Mouse (Mus musculus): ENCODE data around the gene Herc4. TPM values are rescaled to one million over a fixed set of nuclear protein-coding genes. Genes with fewer than 3 reads are reported as not detected.

Gene Herc4
- polyA plus RNA-seq, 1 experiment from 2014 or later = 38.2 TPM

GRCm38 (mm10) chr10:63367386-63367785, 123.8 kb downstream of the Herc4 start:
- H3K9ac ChIP-seq = no peak overlapping the region
- 74% methylated on average over 6 of the region's 6 CpGs for WGBS
- no peaks in the 10 kb centered on the region for H3K4me1 ChIP-seq
- no peak overlapping the region for H3K4me2 ChIP-seq
- no peak for ATAC-seq (ENCODE audit: borderline replicate concordance, extremely low read depth, low FRiP score, low TSS enrichment)
- no peak overlapping the region for H3K27ac ChIP-seq
- H3K27me3 ChIP-seq = no peaks in the 10 kb centered on the region
- H3K4me3 ChIP-seq = no peak overlapping the region
- H3K9me3 ChIP-seq = no peaks in the 10 kb centered on the region
- no peaks in the 10 kb centered on the region for H3K36me3 ChIP-seq

Other genes starting within 250 kb of the Herc4 start
- gene Hnrnph3, start 219.6 kb upstream of the Herc4 start, polyA plus RNA-seq (2015; fragmentation: Nextera tagmentation; extraction: Ambion mirVana) = 111 and 114 TPM in 2 replicates
- 1.1 and 1.5 TPM in 2 replicates for gene Pbld2, start 219.5 kb upstream of the Herc4 start, polyA plus RNA-seq (2015; fragmentation: Nextera tagmentation; extraction: Ambion mirVana)
- gene Pbld1, start 183.6 kb upstream of the Herc4 start, polyA plus RNA-seq (2015; fragmentation: Nextera tagmentation; extraction: Ambion mirVana) = 0.77 and 0.89 TPM in 2 replicates
- not detected in 2 replicates for gene Atoh7, start 144.2 kb upstream of the Herc4 start, polyA plus RNA-seq (2015; fragmentation: Nextera tagmentation; extraction: Ambion mirVana)
- 0.24 and 0.56 TPM in 2 replicates for gene Mypn, start 39.9 kb upstream of the Herc4 start, polyA plus RNA-seq (2015; fragmentation: Nextera tagmentation; extraction: Ambion mirVana)
- 5.3 and 5.9 TPM in 2 replicates for gene Sirt1, start 137.9 kb downstream of the Herc4 start, polyA plus RNA-seq (2015; fragmentation: Nextera tagmentation; extraction: Ambion mirVana)
- 13.3 and 13.6 TPM in 2 replicates for gene Dnajc12, start 138.6 kb downstream of the Herc4 start, polyA plus RNA-seq (2015; fragmentation: Nextera tagmentation; extraction: Ambion mirVana)
- gene Gm7075, start 178.0 kb downstream of the Herc4 start, polyA plus RNA-seq (2015; fragmentation: Nextera tagmentation; extraction: Ambion mirVana) = 0.41 TPM in 1 of 2 replicates, not detected in the other
- 0.86 and 1.2 TPM in 2 replicates for gene Ctnna3, start 186.3 kb downstream of the Herc4 start, polyA plus RNA-seq (2015; fragmentation: Nextera tagmentation; extraction: Ambion mirVana)

Data from lung, embryonic 15.5 days (tissue).